Mouse (Mus musculus): ENCODE measurements around the gene Mbtps1.

Gene Mbtps1

GRCm38 (mm10) chr8:119557821-119558602, 523 bp downstream of the Mbtps1 start:
- DNase-seq (ENCODE audit: low read depth): peak; percentile 75

GRCm38 (mm10) chr8:119557132-119557531, 1.4 kb downstream of the Mbtps1 start:
- peak; percentile 60 for DNase-seq (ENCODE audit: low read depth)

GRCm38 (mm10) chr8:119555861-119556260, 2.7 kb downstream of the Mbtps1 start:
- no peak for DNase-seq (ENCODE audit: low read depth)

- DNase-seq (ENCODE audit: low read depth): no peak
Observed at GRCm38 (mm10) chr8:119552967-119553366, 5.6 kb downstream of the Mbtps1 start.

GRCm38 (mm10) chr8:119548560-119549113, 9.9 kb downstream of the Mbtps1 start:
- peak; percentile 21 for DNase-seq (ENCODE audit: low read depth)

GRCm38 (mm10) chr8:119547019-119547691, 11.4 kb downstream of the Mbtps1 start:
- DNase-seq (ENCODE audit: low read depth): no peak

GRCm38 (mm10) chr8:119545791-119546190, 12.7 kb downstream of the Mbtps1 start:
- no peak for DNase-seq (ENCODE audit: low read depth)

- DNase-seq (ENCODE audit: low read depth): no peak
Observed at GRCm38 (mm10) chr8:119545180-119545579, 13.4 kb downstream of the Mbtps1 start.

GRCm38 (mm10) chr8:119544606-119545005, 13.9 kb downstream of the Mbtps1 start:
- no peak for DNase-seq (ENCODE audit: low read depth)

- no peak for DNase-seq (ENCODE audit: low read depth)
Observed at GRCm38 (mm10) chr8:119531973-119532372, 26.6 kb downstream of the Mbtps1 start.

GRCm38 (mm10) chr8:119531397-119531796, 27.1 kb downstream of the Mbtps1 start:
- DNase-seq (ENCODE audit: low read depth): no peak

- no peak for DNase-seq (ENCODE audit: low read depth)
Observed at GRCm38 (mm10) chr8:119530937-119531336, 27.6 kb downstream of the Mbtps1 start.

GRCm38 (mm10) chr8:119528762-119529161, 29.8 kb downstream of the Mbtps1 start:
- DNase-seq (ENCODE audit: low read depth): no peak

- DNase-seq (ENCODE audit: low read depth): peak; percentile 17
Observed at GRCm38 (mm10) chr8:119520102-119520501, 38.4 kb downstream of the Mbtps1 start.

- no peak for DNase-seq (ENCODE audit: low read depth)
Observed at GRCm38 (mm10) chr8:119516674-119517073, 41.9 kb downstream of the Mbtps1 start.

- no peak for DNase-seq (ENCODE audit: low read depth)
Observed at GRCm38 (mm10) chr8:119515767-119516166, 42.8 kb downstream of the Mbtps1 start.

GRCm38 (mm10) chr8:119514940-119515339, 43.6 kb downstream of the Mbtps1 start:
- DNase-seq (ENCODE audit: low read depth): no peak

GRCm38 (mm10) chr8:119513405-119513804, 45.1 kb downstream of the Mbtps1 start:
- no peak for DNase-seq (ENCODE audit: low read depth)

GRCm38 (mm10) chr8:119511722-119512121, 46.8 kb downstream of the Mbtps1 start:
- DNase-seq (ENCODE audit: low read depth): no peak

GRCm38 (mm10) chr8:119510471-119510870, 48.1 kb downstream of the Mbtps1 start:
- no peak for DNase-seq (ENCODE audit: low read depth)

GRCm38 (mm10) chr8:119506106-119506505, 52.4 kb downstream of the Mbtps1 start:
- DNase-seq (ENCODE audit: low read depth): peak; percentile 17

GRCm38 (mm10) chr8:119505488-119505887, 53.0 kb downstream of the Mbtps1 start:
- DNase-seq (ENCODE audit: low read depth): no peak

GRCm38 (mm10) chr8:119503191-119503767, 55.3 kb downstream of the Mbtps1 start:
- no peak for DNase-seq (ENCODE audit: low read depth)
